Mouse (Mus musculus) lung, postnatal 25 days (tissue): ENCODE data around the gene Mcm6.
A peak's percentile ranks its signal among the peaks of the same experiment; 100 is the strongest.

Source experiments
- DNase-seq: peaks from one replicate; pipeline ENCODE4 v3.0.0; 2022; ENCODE audit warnings: low spot score

Mcm6 gene

DNA sequence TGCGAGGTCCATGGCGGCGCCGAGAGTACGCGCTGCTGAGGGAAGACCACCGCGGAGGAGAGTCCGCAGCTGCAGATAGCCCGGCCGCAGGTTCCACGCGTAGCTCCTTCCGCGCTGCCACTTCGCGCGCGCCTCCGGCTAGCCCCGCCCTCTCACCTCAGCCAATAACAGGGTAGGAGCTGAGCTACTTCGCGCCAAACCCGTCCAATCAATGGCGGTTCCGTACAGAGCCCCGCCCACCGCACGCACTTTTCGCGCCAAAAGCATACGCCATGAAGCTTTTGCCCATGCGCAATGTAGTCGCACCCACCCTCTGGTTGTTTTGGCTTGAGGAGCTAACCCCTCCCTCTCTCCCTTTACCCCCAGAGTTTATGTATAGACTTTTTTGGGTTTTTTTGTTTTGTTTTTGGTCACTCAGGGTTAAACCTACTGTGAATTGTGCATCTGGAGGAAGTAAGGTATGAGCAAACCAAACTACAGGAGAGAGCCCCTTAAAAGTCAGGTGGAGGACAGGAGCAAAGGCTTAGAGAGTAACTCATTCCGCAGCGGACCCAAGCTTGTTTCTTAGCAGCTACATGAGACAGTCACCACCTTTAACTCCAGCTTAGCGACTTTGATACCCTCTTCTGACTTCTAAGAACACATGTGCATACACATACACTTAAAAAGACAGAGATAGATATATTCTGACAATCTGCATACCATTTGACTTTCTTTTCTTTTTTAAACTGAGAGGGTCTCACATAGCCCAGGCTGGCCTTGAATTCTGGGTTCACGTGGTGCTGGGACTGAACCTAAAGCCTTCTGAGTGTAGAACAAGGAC, at the start of gene Mcm6:
TSS of gene Mcm6 (minus strand) at position 111 of the 823 bp plus-strand sequence.
- DNase-seq: peak; percentile 97

DNA sequence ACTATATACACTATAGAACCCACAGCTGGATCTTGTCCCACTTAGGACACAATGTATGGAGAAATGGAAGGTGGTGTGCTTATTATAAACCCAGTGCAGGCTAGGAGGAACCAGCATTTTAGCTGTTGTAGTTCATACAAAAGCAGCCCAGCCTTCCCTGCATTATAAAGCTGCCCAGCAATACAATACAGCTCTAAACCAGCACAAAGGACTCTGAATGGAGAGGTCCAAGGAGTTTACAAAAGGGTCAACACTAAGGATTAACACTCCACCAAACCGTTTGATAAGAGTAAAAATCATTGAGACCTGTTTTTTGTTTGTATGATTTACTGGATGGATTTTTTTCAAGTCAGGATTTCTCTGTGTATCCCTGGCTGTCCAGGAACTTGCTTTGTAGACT, 47.4 kb upstream of the Mcm6 start:
- DNase-seq: no peak

DNA sequence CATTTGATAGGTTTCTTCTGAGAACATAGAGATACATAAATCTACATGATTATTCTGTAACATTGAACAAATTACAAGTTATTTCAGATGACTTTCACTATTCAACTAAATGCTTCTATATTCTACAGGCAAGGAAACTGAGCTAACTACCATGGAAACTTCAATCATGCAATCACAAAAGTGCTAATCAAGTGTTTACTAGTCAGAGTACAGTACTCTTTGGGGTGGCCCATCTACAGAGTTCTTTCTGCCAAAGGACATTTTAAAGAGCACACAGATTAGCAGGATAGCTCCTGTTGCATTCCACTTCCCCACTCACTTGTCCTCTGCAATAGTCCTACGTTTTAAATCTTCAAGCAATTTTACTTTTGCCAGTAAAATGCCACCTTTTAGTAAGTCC, 46.2 kb upstream of the Mcm6 start:
- DNase-seq: no peak

DNA sequence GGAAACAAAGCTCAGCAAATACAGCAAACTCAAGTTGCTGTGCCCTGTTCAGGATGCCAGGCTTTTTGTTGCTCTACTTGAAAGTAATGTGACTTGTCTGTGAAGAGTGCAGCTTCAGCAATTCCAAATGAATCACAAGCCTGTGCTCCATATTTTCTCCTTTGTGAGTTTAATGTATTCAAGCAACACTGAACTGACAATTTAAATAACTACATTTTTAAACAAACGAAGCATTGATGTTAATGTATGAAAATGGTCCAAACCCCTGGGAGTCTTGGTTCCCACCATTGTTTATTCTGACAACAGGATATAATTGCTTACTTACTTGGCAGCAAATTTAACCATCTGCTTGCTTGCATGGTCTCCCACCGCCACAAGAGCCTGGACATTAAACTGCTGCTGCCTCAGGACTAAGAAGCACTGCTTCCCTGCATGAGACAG, 45.6 kb upstream of the Mcm6 start:
- no peak for DNase-seq

DNA sequence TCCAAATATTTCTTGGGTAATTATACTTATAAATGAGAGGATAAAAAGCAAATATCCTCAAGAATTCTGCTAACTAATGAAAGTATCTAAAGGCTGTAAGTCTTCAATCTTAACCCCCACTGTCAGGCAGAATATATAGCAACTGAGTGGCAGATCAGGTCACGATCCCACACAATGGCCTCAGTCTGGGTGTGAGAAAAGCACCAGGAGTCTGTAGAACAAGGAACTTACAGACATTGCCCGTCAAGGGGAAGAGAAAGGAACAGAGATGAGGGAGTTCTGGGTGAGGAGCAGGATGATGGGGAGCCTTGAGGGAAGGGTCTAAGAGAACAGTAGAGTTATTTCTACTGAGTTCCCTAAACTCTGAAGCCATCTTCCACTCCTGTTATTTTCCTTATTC, 41.5 kb upstream of the Mcm6 start:
- no peak for DNase-seq

DNA sequence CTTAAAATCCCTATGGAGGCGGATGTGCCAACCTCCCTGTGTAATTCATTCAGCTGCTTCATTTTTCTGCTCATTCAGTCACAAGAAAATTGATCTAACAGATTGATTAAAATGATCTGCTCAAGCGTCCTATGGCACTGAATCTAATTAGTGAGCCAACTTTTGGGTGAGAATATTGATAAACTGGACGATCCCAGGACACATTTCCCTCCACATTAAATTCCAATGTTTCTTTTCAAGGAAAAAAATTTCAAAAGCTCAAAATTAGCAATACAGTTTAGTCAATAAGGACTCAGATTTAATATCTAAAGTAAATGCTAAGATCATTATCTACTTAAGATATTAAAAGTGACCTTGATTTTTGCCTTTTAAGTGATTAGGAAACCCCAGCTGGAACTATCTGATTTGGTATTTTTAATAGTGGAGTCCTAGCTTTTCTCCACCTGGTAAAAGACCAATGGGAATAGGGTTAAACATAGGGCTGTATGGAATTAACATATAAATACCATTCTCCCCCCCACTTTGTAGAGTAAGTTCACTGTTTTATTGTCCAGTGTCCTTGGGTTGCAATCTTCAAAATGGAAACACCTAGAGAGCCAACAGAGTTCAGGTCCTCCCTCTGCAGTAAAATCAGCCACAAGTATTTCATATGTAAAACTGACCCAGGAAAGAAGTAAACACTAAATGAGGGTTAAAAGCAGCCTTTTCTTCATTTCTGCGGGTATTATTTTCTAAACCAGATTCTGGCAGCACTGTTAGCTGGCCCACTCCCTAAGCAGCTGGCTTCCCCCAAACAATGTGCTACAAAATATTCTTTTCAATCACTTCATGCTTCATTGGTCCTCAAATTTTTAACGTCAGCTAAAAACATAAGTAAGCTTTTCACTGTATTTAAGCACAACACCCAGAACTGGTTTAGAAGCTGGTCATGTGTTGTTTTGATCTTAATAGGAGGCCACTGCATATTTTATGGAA, 40.8 kb upstream of the Mcm6 start:
- DNase-seq: no peak

DNA sequence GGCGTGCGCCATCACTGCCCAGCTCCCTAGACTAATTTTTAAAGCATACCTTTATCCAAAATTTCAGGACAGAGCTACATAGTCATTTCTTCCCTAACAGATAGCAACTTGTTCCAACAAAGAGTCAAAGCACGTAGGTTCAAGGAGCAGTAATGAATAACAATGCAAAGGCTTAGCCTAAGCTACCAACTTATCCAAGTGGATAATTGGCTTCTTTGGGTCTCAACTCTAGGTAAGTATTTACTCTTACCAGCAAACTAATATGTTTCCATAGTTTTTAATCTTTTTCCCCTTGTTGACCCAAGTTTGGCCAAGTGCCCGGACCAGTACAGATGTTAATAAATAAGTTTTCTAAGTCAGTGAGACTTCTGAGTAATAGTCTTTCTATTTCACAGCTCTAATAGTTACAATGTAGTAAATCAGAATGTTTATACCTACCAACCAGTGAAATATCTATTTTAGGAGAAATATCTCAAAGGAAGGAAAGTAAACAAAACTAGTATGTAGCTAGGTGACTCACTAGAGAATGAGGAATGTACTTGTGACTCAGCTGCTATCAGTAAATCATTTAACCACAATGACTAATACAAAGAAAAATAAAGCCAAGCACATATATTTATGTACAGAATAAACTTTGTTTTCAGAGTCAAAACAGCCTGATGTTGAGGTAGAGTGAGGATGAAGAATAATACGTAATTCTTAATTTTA, 39.4 kb upstream of the Mcm6 start:
- DNase-seq: no peak

DNA sequence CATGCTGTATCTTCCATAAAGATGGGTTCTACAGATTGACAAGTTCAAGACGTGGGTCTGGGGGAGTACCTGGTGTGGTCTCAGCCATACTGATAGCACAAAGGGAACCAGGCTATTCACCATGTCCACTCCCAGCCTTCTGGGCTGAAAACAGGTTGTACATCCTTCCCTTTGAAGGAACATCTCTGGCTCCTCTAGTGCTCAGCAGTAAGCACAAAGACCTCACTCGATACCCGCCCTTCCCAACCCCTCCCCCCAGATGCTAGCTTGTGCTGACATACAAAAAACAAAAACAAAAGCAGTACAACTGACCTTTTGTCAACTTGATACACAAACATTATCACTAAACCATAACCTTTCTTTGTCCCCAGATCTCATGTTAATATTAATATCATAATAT, 35.2 kb upstream of the Mcm6 start:
- no peak for DNase-seq

DNA sequence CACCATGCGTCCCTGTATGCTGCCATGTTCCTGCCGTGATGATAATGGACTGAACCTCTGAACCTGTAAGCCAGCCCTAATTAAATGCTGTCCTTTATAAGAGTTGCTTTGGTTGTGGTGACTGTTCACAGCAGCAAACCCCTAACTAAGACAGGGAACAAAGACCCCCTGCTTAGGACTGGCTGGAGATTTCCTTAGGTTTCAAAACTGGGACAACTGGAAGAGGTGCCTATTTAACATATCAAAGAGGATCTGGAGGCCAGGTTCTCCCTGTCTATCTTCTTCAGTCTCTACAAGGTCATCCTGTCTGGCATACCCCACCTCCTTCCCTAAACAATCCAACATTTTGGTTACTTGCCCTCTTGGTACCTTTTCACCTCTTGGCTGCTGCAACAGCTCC, 32.9 kb upstream of the Mcm6 start:
- no peak for DNase-seq

DNA sequence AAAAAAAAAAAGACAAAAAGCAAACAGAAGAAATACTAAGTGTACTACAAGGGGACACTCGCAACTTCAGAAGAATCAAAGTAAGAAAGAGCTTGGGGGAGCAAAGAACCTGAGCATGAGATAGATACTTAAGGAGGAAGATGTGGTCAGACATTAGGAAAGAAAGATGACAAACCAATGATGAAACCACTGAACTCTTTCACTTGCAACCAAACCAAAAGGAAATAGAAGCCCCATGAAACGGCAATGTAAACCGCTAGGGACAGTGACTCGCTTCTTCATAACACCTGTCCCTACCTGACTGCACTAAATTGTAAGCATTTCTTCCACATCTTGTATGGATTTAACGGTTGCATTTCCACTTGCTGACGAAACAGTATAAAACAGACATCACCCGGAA, 27.0 kb upstream of the Mcm6 start:
- DNase-seq: no peak

DNA sequence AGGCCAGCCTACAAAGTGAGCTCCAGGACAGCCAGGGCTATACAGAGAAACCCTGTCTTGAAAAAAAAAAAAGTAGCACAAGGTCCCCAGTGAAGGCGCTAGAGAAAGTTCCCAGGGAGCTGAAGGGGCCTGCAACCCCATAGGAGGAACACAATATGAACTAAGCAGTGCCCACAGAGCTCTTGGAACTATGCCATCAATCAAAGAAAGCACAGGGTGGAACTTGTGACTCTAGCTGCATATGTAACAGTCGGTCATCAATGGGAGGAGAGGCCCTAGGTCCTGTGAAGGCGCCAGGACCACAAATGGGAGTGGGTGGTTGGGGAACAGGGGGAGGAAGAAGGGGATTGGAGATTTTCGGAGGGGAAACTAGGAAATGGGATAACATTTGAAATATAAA, 17.4 kb upstream of the Mcm6 start:
- DNase-seq: no peak

DNA sequence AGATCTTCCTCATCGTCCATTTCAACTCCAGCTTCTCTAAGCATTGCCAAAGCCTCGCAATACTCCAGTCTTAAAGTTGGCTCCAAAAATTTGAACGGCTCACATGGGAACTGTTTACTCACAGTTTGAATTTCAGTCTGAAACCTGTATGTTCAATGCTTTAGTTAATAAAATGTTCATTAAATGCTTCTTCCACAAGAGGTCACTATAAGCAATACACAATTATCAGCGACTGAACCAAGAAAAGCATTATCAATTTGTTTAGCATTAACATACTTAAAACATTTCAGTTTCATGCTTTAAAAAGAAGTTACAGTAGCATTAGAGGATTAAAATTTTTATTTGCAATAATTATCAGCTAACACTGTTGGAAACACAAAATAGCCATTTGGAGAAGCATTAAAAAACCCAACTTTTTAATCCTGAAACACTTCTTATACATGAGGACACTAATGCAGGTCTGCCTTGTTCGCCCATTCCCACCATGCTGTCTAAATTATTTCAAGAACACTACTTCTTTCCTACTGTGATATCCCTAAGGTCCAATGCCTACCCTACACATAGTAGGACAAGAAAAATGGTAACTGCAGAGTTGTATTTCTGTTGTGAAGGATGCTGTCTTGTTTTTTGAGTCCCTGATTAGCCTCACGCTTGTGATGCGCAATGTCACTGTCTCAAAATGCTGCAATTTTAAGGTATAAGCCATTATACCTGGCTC, 12.8 kb upstream of the Mcm6 start:
- no peak for DNase-seq

DNA sequence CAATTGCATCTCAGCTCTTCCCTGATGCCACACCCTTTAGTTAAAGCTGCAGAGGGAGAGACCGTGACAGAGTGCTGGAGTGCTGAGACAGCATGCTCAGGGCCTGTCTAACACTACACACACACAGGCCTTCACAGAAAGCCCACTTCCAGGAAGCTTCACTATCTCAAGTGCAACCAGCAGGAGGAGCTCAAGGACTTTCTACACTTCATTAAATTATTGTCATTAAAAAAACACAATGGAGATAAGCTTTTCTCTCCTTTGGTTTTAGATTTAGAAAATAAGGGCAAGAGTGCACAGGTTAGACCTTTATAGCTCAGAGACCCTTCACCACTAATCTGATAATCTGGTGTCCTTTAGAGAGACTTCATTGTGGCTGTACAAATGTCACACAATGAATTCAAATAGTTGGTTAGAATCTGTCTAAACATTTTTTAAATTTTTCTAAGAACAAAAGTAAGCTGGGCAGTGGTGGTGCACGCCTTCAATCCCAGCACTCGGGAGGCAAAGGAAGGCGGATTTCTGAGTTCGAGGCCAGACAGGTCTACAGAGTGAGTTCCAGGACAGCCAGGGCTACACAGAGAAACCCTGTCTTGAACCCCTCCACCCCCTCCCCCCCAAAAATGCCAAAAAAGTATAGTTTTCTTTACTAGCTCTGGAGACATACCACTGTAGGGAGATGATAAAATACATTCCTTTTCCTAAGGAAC, 9.4 kb upstream of the Mcm6 start:
- peak; percentile 56 for DNase-seq

DNA sequence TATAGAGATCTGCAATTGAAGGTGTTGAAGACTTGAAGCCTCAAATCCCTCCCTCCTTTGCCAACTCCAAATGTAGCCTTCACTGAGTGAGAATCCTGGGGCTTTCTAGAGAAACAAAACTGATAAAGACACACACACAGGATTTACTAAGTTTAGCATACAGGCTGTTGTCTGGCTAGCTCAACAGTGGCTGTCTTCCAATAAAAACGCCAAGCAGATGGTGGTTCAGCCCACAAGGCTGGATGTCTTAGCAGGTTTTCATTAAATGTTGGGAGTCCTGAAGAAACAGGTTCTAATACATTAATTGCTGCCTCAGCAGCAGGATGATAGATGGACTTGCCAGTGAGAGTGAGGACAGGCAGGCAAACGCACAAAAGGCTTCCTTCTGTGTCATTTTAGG, 1.1 kb upstream of the Mcm6 start:
- DNase-seq: no peak

DNA sequence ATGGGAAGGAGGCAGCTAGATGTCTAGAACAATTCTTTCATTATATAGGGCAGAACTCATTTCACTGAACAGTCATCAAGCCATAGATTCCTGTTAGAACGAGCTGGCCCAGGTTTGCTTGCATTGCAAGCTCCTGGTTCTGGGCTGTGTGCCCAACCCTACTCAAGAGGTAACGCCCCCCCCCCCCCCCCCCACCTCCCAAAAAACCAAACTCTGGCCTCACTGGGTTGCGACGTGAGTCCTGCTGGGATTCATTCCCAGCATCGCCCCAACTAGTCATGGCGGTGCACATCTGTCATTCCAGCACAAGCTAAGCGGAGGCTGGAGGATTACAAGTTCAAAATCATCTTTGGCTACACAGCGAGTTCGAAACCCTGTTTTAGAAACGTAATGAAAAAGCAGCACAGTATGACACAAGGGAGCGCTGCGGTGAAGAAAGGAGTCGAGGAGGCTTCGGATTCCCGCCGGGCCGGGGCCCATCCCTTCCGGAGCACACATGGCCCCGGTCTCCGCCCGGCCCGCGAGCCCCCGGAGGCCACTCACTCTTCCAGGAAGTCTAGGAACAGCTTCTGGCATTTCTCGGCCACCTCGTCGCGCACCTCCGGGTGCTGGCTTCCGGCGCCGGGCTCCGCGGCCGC, 429 bp downstream of the Mcm6 start:
- DNase-seq: no peak

DNA sequence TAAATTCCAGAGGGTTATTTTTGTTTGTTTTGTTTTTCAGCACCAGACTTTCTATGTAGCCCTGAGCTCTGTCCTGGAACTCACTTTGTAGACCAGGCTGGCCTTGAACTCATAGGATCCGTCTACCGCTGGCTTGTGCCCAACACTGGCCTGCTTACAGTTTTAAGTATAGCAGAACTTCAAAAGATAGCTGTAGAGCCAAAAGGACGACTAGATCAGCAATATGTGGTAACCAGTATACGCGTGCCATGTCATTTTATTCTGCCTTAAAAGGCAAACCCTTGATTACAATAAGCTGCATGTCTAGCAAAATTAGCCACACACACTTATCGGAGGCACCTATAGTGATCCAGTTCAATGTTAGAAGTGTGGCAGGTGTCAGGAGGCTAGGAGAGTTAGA, 1.2 kb downstream of the Mcm6 start:
- DNase-seq: no peak

DNA sequence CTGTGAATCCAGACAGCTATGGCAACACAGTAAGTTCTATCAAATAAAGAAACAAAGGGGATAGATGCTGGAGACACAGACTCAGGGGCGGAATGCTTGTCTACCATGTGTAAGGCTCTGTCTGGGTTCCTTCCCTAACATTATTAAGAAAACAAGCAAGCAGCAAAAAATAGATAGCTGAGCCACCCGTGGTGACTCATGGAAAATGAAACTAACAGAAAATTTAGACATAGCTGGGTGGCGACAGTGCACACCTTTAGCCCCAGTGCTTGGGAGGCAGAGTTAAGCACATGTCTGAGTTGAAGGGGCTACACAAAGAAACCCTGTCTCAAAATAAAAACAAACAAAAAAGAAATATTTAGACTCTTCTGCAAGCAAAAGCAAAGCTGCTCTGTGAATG, 2.0 kb downstream of the Mcm6 start:
- DNase-seq: no peak

DNA sequence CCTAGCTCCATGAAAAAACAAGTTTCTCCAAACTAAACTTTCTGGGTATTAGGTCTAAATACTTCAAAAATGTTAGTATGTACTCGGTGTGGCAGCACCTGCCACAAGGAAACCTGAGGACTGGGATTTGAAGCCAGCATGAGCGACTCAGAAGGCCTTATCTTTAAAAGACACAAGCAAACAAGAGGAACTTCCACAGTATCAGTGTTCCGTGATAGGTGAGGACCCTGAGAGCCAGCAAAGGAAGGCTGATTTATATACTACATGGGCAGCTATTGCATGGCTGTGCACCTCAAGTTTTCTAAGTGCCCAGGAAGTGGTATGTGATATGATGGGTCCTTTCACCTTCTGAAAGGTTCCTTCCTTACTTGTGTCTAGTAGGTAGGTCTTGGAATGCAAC, 6.4 kb downstream of the Mcm6 start:
- no peak for DNase-seq

DNA sequence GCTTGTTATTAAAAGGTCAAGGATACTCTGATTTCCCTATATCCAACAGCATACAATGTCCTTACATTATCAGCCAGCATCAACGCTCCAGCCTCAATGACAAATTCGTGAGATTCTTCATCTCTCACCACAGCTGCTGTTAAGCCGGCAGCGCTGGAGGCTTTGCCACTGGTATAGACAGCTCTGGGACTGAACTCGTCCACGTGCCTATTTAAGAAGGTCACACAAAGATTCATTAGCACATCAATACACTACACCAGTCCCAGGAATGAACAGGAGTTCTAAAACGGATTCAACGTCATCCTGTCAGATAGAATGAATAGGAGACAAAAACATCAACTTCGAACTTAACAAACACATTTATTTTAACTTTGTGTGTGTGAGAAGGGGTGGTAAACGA, 15.2 kb downstream of the Mcm6 start:
- DNase-seq: no peak

DNA sequence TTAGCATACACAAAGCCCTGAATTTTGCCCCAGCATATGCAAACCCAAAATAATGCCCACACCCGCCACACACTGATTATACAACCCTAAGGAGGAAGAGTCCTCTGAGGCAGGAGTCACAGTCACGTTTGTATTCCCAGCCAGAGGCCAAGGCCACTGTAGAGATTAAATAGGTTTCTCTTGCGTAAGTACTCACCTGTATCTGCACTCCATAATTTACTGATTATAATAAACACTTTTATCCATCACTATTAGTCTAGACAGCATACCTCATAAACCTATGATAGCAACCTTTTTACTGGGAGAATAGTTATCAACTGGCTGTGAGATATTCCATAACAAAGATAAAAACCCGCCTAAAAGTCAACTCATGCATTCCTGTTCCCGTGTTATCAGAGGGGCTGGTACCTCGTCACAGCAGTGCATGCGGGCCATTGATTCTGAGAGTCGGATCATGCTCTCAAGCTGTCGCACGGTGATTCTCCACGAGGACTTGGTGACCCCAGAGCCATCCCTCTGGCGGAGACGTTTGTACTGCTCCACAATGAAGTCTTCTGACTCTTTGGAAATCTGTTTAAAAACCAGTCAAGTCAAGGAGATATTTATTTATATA, 21.6 kb downstream of the Mcm6 start:
- DNase-seq: no peak
